Mouse (Mus musculus) cerebellum, postnatal 36 days (tissue): ENCODE results near the gene Zfp729b.
A peak's percentile ranks its signal among the peaks of the same experiment; 100 is the strongest.

ENCODE experiments used
- DNase-seq, 2 experiments: peaks; one replicate each; pipeline ENCODE4 v3.0.0; 2021 to 2022; ENCODE audit warnings: mixed read lengths in 2 of 2

Gene Zfp729b

DNA sequence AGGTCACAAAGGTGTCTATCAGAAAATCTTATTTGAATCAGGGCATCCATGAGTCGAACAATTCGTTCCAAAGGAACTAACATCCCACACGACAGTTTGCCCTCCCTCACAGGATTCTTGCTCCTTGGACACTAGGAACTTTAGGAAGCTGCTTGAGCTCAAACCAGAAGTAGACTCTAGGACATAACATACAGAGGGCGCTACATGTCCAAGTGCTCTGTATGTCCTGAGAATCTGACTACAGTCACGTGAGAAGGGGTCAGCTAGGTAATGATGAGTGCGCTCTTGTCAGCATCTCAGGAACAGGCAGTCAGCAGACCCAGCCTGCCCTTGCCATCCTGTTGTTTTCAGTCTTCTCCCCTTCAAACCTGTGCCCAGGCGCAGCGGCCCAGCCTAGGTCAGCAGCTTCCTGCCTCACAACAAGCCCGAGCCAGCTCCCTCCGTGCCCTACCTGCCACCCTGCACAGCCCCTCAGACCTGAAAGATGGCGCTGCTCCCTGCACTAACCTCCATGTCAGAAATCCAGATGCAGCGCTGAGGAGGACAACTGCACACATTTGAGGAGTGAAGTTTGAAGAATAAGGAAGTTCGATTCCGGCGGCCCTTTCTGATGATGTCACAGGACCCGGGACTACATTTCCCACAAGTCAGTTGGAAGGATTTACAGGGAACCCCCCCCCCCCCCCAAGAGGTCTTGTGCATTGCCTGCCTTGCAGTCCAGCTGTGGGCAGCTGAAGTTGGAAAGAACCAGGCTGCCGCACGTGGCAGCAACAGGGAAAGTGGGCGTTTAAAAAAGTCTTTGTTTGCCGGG, at the start of gene Zfp729b:
Gene Zfp729b, minus strand, starts transcription at position 642 of the 811 bp plus-strand sequence.
- peak; percentile 89 to 95 for DNase-seq

- DNase-seq, result no peak
Measured at GRCm38 (mm10) chr13:67652496-67652895, 43.0 kb upstream of the Zfp729b start.

DNA sequence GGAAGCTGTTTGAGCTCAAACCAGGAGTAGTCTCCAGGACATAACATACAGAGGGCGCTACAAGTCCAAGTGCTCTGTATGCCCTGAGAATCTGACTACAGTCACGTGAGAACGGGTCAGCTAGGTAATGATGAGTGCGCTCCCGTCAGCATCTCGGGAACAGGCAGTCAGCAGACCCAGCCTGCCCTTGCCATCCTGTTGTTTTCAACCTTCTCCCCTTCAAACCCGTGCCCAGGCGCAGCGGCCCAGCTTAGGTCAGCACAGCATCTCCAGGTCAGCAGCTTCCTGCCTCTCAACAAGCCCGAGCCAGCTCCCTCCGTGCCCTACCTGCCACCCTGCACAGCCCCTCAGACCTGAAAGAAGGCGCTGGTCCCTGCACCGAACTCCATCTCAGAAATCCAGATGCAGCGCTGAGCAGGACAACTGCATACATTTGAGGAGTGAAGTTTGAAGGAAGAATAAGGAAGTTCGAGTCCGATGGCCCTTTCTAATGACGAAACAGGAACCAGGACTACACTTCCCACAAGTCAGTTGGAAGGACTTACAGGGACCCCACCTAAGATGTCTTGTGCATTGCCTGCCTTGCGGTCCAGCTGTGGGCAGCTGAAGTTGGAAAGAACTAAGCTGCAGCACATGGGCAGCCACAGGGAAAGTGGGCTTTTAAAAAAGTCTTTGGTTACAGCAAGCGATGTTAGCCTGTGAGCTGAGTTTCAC, 27.9 kb upstream of the Zfp729b start, which contains the start of the genes Gm49345 and Zfp729a:
Gene Gm49345, minus strand, starts transcription at position 476 of the 714 bp plus-strand sequence.
Gene Zfp729a, minus strand, starts transcription at position 498 of the 714 bp plus-strand sequence.
- DNase-seq, result peak; percentile 78 to 87

- peak in 1 of 2 experiments; percentile 3 for DNase-seq
Measured at GRCm38 (mm10) chr13:67610108-67610507, 601 bp upstream of the Zfp729b start.

GRCm38 (mm10) chr13:67572591-67573189, 36.8 kb downstream of the Zfp729b start:
- no peak for DNase-seq

- DNase-seq, result no peak
Measured at GRCm38 (mm10) chr13:67553730-67554129, 55.8 kb downstream of the Zfp729b start, which contains the start of gene Zfp748. Zfp748 (minus strand) TSS chr13:67553830.

DNA sequence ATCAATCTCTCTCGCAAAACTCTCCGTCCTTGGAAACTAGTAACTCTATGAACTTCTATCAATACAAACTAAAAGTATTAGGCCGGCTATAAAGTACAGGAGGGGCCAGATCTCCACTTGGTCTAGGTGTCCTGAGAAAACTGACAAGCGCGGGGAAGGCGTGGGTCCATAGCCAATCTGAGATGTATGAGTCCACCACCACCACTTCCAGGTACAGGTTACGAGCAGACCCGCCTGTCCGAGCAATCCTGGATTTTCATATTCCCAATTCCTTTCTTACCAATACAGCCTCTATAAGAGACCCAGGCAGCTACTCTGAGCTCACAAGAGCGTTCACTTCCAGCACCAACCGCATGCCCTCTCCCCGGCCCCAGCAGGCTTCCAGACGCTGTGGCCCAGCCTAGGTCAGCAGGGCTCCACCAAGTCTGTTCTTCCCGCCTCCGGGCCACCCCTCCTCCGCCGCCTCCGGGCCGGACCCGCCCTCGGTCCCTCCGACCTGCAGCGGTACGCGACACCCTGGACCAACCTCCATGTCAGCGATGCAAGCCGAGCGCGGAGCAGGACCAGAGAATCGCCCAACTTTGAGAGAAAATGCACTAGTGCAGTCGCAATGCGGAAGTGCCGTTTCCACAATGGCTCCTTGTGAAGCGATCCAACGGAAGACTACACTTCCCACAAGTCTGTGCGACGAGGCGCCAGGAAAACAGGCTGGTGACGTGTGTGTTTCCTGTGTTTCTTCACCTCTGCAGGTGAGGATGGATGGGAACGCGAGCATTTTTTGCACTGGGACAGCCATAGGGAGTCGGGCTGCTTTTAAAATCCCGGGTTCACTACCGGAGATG, 56.8 kb downstream of the Zfp729b start:
- peak; percentile 86 to 91 for DNase-seq

DNA sequence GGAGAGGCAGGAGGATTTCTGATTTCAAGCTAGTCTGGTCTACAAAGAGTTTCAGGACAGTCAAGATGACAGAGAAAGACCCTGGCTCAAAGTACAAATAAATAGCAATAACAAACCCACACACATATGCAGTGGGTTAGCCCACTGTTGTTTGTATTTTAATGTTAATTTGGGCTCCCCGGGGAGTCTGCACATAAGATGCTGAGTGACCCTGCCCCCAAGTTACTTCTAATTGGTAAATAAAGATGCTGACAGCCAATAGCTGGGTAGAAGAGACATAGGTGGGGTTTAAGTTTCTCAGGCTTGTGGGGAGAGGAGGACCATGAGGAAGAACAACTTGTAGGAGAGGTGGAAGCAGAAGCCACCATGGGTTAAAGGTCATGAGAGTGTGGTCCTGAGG, 63.6 kb downstream of the Zfp729b start:
- no peak for DNase-seq
